Comparison of ENCODE assay signal across 15 mouse cellular contexts in genomic region chr9:30950592-30950991, GRCm38 (mm10). TPM values are rescaled to one million over a fixed set of nuclear protein-coding genes. Genes with fewer than 3 reads are reported as not detected.
DNase-seq lines count a peak whose midpoint lies in the region; ATAC-seq and TF ChIP-seq lines count a peak whose summit lies in the region.
"Had no signal": no experiment of that assay in that cellular context is flagged by ENCODE, and none has a peak within 500 bp of the region (broad histone marks: within the 10 kb centered on the region; RNA-seq: fewer than 3 reads in every experiment).

No protein-coding gene starts in this region.

- H3K27me3 ChIP-seq in forebrain, embryonic 14.5 days (replicated peaks; ENCODE audit: control insufficient read depth, insufficient read depth, low read length): no peaks in the 10 kb centered on the region
- peaks cover 4% of the 10 kb centered on the region; the same call in 1 of the 2 replicates for H3K27me3 ChIP-seq in forebrain, embryonic 15.5 days
- H3K27me3 ChIP-seq in Patski: peaks cover 10% of the 10 kb centered on the region
- peaks cover 6% of the 10 kb centered on the region for H3K27me3 ChIP-seq in lung, embryonic 16.5 days (ENCODE audit: control insufficient read depth, insufficient read depth, low read depth, low read length)

- no peaks in the 10 kb centered on the region for H3K9me3 ChIP-seq in forebrain, embryonic 14.5 days (replicated peaks; ENCODE audit: control insufficient read depth, low read length)
- no peaks in the 10 kb centered on the region for H3K9me3 ChIP-seq in forebrain, embryonic 15.5 days
- H3K9me3 ChIP-seq in lung, embryonic 16.5 days (ENCODE audit: control insufficient read depth, low read length): no peaks in the 10 kb centered on the region
- H3K9me3 ChIP-seq: liver, embryonic 12.5 days; midbrain, embryonic 10.5 days; neural tube, embryonic 13.5 days had no signal

- H3K4me1 ChIP-seq in forebrain, embryonic 14.5 days (ENCODE audit: control insufficient read depth, insufficient read depth, low read length): no peaks in the 10 kb centered on the region
- H3K4me1 ChIP-seq in forebrain, embryonic 15.5 days: no peaks in the 10 kb centered on the region
- H3K4me1 ChIP-seq in lung, embryonic 16.5 days (replicated peaks; ENCODE audit: control insufficient read depth, insufficient read depth, low read length): peaks cover 12% of the 10 kb centered on the region
- H3K4me1 ChIP-seq: liver, embryonic 12.5 days; midbrain, embryonic 10.5 days had no signal

- intact Hi-C loops in left cerebral cortex, postnatal 4 days (cut with DNase I): no loop called here

- no peak for ATAC-seq in forebrain, embryonic 14.5 days
- ATAC-seq in forebrain, embryonic 15.5 days (replicated peaks): no peak
- peak; percentile 44 for ATAC-seq in Patski
- peak; percentile 18; the same call in 1 of the 2 replicates for ATAC-seq in lung, embryonic 16.5 days (ENCODE audit: low read depth)
- no peak for ATAC-seq in erythroid progenitor cell, adult 5-6 weeks (replicated peaks; ENCODE audit: low FRiP score, poor library complexity, severe bottlenecking)
- ATAC-seq: liver, embryonic 12.5 days had no signal

- DNase-seq in forebrain, embryonic 14.5 days (ENCODE audit: low spot score): peak; percentile 39
- peak; percentile 72 for DNase-seq in left cerebral cortex, postnatal 4 days
- no peak for DNase-seq in left cerebral cortex, adult 8-10 months (ENCODE audit: low spot score in 2 of 2)
- DNase-seq in Patski (ENCODE audit: low read depth, low spot score): peak; percentile 79
- no peak for DNase-seq in thymus, postnatal 25 days
- DNase-seq: gastrocnemius, adult 2 months had no signal

- TF ChIP-seq CTCF in Patski (IDR thresholded peaks at IDR 0.05): no peak

- no peak overlapping the region for H3K4me3 ChIP-seq in forebrain, embryonic 14.5 days (ENCODE audit: low read depth, low read length)
- no peak overlapping the region for H3K4me3 ChIP-seq in forebrain, embryonic 15.5 days
- no peak overlapping the region for H3K4me3 ChIP-seq in lung, embryonic 16.5 days (ENCODE audit: low read length)
- H3K4me3 ChIP-seq: erythroblast, embryonic 14.5 days; gastrocnemius, adult 2 months; liver, embryonic 12.5 days; midbrain, embryonic 10.5 days; neural tube, embryonic 13.5 days had no signal

- H3K27ac ChIP-seq in forebrain, embryonic 14.5 days (ENCODE audit: low read depth, low read length): no peak overlapping the region
- H3K27ac ChIP-seq in forebrain, embryonic 15.5 days (replicated peaks): no peak overlapping the region
- peak overlapping the region; percentile 31; the same call in 1 of the 2 replicates for H3K27ac ChIP-seq in lung, embryonic 16.5 days (ENCODE audit: low read length)
- H3K27ac ChIP-seq: gastrocnemius, adult 2 months; liver, embryonic 12.5 days; midbrain, embryonic 10.5 days; neural tube, embryonic 13.5 days had no signal

- in situ Hi-C loops in Patski (cut with MboI; ENCODE audit: low pct_unique_long_range_greater_than_20kb): loop anchor here (5.0 kb wide), 1 partner anchor 137 kb away; no protein-coding TSS in a partner anchor

- POLR2A ChIA-PET in Patski (lab: Charles Lee): interaction anchor here (0.5 kb wide), 2 partner anchors 490 to 1743 kb away, joined by 3 read pairs; no protein-coding TSS in a partner anchor

- H3K4me2 ChIP-seq in forebrain, embryonic 14.5 days (ENCODE audit: low read length): no peak overlapping the region
- H3K4me2 ChIP-seq in forebrain, embryonic 15.5 days (replicated peaks): no peak overlapping the region
- H3K4me2 ChIP-seq in lung, embryonic 16.5 days (ENCODE audit: low read depth, low read length): no peak overlapping the region
- H3K4me2 ChIP-seq: heart, embryonic 11.5 days; liver, embryonic 12.5 days; neural tube, embryonic 13.5 days had no signal

- no peak overlapping the region for H3K9ac ChIP-seq in forebrain, embryonic 14.5 days (ENCODE audit: low read length)
- no peak overlapping the region for H3K9ac ChIP-seq in forebrain, embryonic 15.5 days (replicated peaks)
- H3K9ac ChIP-seq in lung, embryonic 16.5 days (ENCODE audit: low read length): no peak overlapping the region
- H3K9ac ChIP-seq: liver, embryonic 12.5 days; neural tube, embryonic 13.5 days had no signal

- no peaks in the 10 kb centered on the region for H3K36me3 ChIP-seq in forebrain, embryonic 14.5 days (ENCODE audit: control insufficient read depth, insufficient read depth, low read length)
- H3K36me3 ChIP-seq in forebrain, embryonic 15.5 days: no peaks in the 10 kb centered on the region
- H3K36me3 ChIP-seq in lung, embryonic 16.5 days (ENCODE audit: control insufficient read depth, insufficient read depth, low read length): no peaks in the 10 kb centered on the region
- H3K36me3 ChIP-seq: liver, embryonic 12.5 days; midbrain, embryonic 10.5 days; neural tube, embryonic 13.5 days had no signal

- CTCF ChIA-PET in Patski (lab: Charles Lee): interaction anchor here (1.1 to 2.0 kb wide), 2 partner anchors 14 to 470 kb away, joined by 4 to 8 read pairs; no protein-coding TSS in a partner anchor

- 85% methylated on average over 4 of the region's 4 CpGs for WGBS in forebrain, embryonic 14.5 days
- 79% methylated on average over 4 of the region's 4 CpGs for WGBS in forebrain, embryonic 15.5 days
- WGBS in lung, embryonic 16.5 days: 47% methylated on average over 4 of the region's 4 CpGs

RNA-seq across cellular contexts. Expression of gene Adamts8, which starts 8.2 kb away (rescaled TPM):
- polyA plus RNA-seq in forebrain, embryonic 14.5 days (2014; fragmentation: Nextera tagmentation; extraction: Ambion mirVana): 0.72 and 0.95 TPM in 2 replicates
- 1.5 and 1.6 TPM in 2 replicates for polyA plus RNA-seq in forebrain, embryonic 15.5 days (2015; fragmentation: Nextera tagmentation; extraction: Ambion mirVana)
- total RNA-seq in left cerebral cortex, postnatal 4 days (2021): 1 to 10 TPM; 8.5 to 8.9 TPM
- 1 to 10 TPM; 2.9 to 3.8 (median 3.0) TPM for total RNA-seq in left cerebral cortex, adult 8-10 months (2022)
- polyA plus RNA-seq in Patski (2021): not detected
- polyA plus RNA-seq in lung, embryonic 16.5 days (2015; fragmentation: Nextera tagmentation; extraction: Ambion mirVana): 3.3 and 3.8 TPM in 2 replicates
- total RNA-seq in erythroid progenitor cell, adult 5-6 weeks (2015; ENCODE audit: low replicate concordance): not detected in 2 replicates
- total RNA-seq in erythroid progenitor cell, adult 5-6 weeks (2017; ENCODE audit: low replicate concordance): not detected in 2 replicates
- total RNA-seq: common myeloid progenitor, adult 5-6 weeks had no signal
- polyA plus RNA-seq: erythroblast, embryonic 14.5 days had no signal

RNA-seq across cellular contexts. Expression of gene Adamts15, which starts 28.3 kb away (rescaled TPM):
- 2.4 and 2.8 TPM in 2 replicates for polyA plus RNA-seq in forebrain, embryonic 14.5 days (2014; fragmentation: Nextera tagmentation; extraction: Ambion mirVana)
- polyA plus RNA-seq in forebrain, embryonic 15.5 days (2015; fragmentation: Nextera tagmentation; extraction: Ambion mirVana): 2.7 and 3.5 TPM in 2 replicates
- total RNA-seq in left cerebral cortex, postnatal 4 days (2021): 1 to 10 TPM; 8.6 to 9.6 TPM
- total RNA-seq in left cerebral cortex, adult 8-10 months (2022): 1 to 10 TPM; 4.2 to 5.0 (median 4.7) TPM
- 0.72 TPM for polyA plus RNA-seq in Patski (2021)
- 7.1 and 7.2 TPM in 2 replicates for polyA plus RNA-seq in lung, embryonic 16.5 days (2015; fragmentation: Nextera tagmentation; extraction: Ambion mirVana)
- total RNA-seq in erythroid progenitor cell, adult 5-6 weeks (2015; ENCODE audit: low replicate concordance): not detected in 2 replicates
- 0.13 TPM in 1 of 2 replicates, not detected in the other for total RNA-seq in erythroid progenitor cell, adult 5-6 weeks (2017; ENCODE audit: low replicate concordance)
- total RNA-seq: common myeloid progenitor, adult 5-6 weeks had no signal
- polyA plus RNA-seq: erythroblast, embryonic 14.5 days had no signal

Comparison
In these comparisons a context has a peak if more than half of its experiments do, and no peak if none do; other contexts are left out.
1. DNase-seq: peak in forebrain, embryonic 14.5 days (single experiment), left cerebral cortex, postnatal 4 days (single experiment) and Patski (single experiment); none in left cerebral cortex, adult 8-10 months (0 of 2) and thymus, postnatal 25 days (single experiment).
2. ATAC-seq: peak in Patski (single experiment) and lung, embryonic 16.5 days (single experiment); none in forebrain, embryonic 14.5 days (single experiment), forebrain, embryonic 15.5 days (single experiment) and erythroid progenitor cell, adult 5-6 weeks (single experiment).